Mouse (Mus musculus) frontal cortex, adult 2 months (tissue): ENCODE measurements at regions not wholly inside any gene's neighbourhood (a gene's known extent, or its start where the extent isn't known, plus 50 kb on each side); places are given as distances from the start of the nearest gene placed in this dataset.

Source experiments
- DNase-seq, 2 experiments: peaks; one replicate each; pipeline ENCODE4 v3.0.0; 2022; ENCODE audit warnings: low spot score in 1 of 2; ENCODE audit errors: extremely low spot score in 1 of 2

DNA sequence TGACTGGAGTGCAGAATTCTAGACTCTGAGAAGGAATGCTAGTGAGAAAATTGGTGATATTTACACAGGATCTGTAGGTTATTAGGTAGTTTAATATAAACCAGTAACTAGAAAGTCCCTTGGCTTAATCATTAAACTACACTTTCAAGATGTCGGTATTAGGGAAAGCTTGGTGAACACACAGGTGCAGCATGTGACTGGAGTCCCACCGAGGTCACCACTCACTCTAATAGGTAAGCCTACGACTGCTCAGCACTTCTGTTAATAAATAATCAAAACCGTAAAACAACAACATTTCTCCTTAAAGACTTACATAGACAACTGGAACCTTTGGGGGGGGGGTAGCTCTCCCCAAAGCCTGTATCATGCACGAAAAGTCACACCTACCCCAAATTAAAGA lies 125.1 kb downstream of the Polr2m start:
- DNase-seq: no peak

GRCm38 (mm10) chr9:71358961-71359360 lies 126.8 kb downstream of the Polr2m start:
- peak in 1 of 2 experiments; percentile 78 for DNase-seq

DNA sequence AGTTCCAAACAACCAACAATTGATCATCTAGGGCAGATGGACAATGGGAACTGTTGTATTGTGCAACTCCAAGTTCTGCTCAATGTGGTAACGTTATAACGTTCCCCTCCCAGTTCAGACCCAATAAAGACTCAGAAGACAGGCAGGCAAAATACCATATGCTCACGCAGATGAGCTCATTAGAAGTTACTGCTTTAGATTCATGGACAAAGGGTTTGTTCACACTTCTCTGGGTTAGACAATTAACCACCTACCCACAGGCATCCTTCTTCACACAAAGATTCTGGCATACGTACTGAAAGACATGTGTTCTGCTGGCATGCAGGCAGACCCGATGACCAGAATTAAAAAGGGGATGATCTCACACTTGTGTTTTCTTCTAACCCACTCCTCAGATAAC lies 130.0 kb downstream of the Polr2m start:
- no peak for DNase-seq
